Mouse (Mus musculus): ENCODE measurements at regions not wholly inside any gene's neighbourhood (a gene's known extent, or its start where the extent isn't known, plus 50 kb on each side); places are given as distances from the start of the nearest gene placed in this dataset.

DNA sequence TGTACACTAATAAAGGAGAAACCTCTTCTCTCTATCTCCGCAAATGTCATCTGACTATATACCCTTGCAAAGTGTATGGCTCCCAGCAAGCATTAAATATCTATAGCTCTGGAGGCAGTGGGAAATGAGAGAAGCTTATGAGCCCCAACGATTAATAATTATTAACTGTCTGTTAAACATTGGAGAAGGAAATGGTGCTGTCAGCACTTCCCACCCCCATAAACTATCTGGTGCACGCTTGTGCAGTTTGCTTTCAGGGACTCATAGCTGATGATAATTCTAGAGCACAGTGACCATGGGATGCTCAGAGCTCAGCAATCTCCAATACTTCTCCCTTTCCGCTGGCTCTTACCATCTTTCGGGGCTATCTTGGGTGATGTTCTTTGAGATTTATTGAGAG lies 541.2 kb downstream of the Grxcr1 start:
- no peak for DNase-seq

DNA sequence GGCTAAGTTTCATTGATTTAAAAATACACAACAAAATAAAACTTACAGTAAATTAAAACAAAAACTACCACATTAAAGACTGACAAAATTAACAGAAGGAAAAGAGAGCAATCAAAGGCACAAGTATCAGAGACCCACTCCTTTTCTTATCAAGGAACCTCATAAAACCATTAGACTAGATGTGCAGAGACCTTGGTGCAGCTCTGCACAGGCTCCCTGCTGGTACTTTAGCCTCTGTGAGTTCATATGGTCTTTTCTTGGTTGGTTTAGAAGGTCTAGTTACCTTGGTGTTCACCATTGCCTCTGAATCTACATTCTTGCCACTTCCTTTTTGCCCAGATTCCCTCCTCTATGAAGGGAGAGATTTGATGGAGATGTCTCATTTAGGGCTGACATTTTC lies 544.2 kb downstream of the Grxcr1 start:
- no peak for DNase-seq

DNA sequence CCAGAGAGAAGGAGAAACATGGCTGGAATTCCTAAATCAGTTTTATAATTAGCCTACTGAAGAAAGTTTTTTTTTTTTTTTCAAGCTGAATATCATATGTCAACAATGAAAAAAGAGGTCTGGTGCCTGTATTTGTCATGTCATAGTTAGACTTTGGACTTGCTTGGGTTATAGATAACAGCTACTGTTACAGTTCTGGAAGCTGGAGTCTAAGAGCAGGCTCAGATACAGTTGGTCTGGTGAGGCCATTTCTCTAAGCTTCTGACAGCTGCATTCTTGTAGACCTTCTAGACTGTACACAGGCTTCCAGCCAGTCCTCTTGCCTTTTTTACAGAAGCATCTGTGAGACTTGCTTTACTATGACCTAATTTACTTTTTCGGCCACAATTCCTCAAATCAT lies 546.9 kb downstream of the Grxcr1 start:
- DNase-seq, result no peak

DNA sequence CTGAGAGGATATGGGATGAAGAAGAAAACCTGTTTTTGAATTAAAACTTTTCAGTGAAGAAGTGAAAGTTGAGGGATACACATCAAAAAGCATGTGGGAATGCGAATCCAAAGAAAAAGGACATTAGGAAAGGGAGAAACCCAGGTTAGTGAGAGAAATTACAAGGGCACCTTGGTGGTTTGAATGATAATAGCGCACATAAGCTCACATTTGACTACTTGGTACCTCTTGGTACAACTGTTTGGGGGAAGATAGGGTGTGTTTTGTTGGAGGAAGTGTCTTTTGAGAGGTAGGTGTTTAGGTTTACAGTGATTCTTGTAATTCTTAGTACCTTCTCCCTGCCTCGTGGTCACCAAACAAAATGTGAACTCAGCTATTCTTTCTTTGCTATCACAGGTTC lies 560.8 kb downstream of the Grxcr1 start:
- no peak for DNase-seq

DNA sequence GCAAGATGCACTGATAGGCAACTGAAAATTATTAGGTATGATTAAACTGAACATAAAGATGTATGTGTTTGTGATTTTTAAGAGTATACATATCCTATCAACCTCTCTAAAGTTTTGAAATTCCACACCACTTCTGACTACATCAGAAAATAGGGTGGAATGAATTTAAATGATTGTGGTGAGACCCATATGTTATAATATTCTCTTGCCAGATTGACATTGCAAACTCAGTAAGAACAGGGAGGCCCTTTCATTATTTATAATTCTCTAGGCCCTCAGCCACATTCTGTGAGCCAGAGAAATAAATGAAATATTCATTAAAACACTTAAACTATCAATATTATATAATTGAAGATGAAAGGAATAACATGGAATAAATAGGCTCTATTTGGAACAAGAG lies 586.8 kb downstream of the Grxcr1 start:
- no peak for DNase-seq

DNA sequence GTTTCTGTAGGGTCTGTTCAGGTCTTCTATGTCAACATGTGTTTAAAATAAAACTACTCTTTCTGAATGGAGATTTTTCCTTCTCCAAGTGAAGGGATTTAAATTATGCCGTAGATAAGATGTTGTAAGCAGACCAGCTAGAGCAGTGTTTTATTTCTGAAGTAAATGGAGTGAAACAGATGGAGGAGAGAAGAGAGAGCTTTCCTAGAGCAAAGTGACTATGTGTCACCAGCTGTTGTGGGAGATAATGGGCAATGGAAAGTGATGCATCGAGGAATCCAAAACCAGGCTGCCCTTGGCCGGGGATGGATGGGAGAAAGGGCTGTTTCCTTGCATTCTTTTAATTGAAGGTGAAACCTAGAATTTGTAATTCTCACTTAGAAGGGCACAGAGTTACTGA lies 603.8 kb downstream of the Grxcr1 start:
- DNase-seq, result no peak

DNA sequence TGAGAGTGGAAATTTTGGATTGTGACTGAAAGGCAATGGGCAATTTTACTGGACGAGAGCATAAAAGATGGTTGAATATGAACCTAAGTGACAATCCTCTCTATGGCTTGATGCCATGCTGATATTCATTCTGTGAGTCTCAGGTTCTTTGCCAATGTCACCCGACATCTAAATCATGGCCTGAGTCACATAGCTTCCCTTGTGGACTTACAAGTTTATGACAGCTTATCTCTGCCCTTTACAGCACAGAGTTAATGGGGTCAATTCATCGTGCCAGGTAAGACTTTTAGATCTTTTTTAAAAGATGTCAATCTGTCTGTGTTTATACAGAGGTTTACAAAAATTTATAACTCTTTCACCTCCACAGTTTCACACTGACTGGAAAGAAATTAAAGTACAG lies 641.2 kb downstream of the Grxcr1 start:
- no peak for DNase-seq

DNA sequence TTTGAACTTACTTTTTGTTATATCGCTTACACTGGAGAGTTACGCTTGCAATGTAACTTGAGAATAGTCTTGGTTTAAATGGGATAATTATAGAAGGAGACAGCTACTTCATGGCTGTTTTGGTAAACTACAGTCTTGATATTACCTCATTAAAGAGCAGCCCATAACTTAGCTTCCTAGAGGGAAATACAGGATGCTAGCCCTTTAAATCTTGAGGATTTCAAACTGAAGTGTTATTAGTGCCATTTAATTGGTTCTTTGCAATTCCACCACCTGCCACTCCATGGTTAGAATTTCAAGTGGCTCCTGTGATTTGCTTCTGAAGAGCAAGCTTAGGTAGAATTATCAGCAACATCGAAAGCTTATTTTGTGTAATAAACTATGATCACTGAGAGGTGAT lies 640.1 kb downstream of the Kctd8 start:
- no peak for DNase-seq

DNA sequence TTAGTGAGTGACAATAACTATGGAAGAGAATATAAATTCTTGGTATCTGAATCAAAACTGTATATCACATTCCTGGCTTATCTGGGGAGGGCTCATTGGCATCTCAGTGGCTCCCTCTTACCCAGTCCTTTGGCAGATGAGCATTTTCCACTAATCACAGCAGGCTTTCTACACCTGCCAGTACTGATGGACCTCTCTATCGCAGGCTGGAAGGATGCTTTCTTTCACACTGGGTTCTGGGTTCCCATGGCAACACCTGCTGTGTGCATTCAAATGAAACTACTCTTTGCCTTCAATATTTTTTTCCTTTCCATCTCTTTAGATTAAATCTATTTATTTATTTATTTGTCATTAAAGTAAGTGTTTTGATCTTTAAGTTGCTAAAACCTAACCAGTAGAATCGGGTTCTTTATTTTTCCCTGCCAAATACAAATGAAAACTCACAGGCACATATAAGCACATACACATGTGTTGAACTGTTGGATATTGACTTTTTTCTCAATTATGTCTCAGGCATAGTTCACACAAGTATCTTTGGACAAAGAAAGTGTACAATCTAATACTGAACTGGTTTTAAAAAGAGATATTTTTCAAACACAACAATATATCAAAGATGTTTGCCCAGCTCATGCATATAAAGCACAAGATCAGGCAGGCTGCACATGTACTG lies 635.9 kb downstream of the Kctd8 start:
- peak; percentile 19 to 27 for DNase-seq

DNA sequence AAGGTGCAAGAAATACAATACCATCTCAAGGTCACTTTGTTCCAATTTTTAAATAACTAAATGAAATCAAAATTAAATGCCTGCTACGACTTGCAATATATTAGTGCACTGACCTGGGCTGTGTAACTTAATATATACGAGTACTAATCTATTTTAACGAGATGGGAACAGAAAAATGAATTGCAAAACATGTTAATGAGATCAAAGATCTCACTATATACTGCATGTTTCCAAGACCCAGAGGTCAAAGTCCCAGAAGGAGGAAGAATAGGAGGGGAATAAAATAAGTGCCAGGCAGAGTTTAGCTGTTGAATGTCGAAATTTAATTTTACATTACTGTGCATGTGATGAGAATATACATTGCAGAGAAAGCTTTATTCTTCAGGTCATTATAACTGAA lies 614.7 kb downstream of the Kctd8 start:
- DNase-seq, result no peak

DNA sequence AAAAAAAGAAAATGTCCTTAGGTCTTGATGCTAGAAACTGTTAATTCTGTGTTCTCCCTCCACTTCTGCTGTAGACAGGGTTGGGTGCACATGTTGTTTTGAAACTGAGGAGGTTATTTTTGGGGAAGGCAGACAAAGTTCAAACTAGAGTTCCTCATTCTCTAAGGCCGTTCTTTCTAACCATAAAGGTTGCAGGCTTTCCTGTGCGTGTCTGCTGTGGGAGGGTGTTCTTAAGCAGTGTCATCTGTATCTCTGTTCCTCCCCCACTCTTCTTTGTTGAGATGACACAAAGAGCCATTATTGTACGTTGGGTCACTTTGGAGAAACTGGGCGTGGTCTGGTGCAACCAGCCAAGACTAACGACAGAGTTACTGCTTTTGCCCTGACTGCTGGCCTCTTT lies 606.3 kb downstream of the Kctd8 start:
- DNase-seq, result no peak

DNA sequence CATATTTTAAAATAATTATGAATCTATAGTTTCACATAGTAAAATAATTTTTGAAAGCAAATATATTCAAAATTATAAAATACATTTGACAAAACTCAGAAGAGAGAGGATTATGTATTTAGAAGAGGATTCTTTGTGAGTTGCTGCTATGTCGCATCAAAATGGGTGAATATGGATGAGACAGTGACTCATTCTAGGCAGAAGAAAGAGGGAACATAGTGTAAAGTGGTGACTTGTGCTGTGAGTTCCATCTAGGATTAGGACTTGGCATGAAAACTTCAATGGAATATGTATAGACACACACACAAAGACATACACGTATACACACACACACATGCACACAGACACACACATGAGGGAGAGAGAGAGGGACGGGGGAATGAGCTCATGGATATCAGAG lies 591.0 kb downstream of the Kctd8 start:
- DNase-seq, result no peak

DNA sequence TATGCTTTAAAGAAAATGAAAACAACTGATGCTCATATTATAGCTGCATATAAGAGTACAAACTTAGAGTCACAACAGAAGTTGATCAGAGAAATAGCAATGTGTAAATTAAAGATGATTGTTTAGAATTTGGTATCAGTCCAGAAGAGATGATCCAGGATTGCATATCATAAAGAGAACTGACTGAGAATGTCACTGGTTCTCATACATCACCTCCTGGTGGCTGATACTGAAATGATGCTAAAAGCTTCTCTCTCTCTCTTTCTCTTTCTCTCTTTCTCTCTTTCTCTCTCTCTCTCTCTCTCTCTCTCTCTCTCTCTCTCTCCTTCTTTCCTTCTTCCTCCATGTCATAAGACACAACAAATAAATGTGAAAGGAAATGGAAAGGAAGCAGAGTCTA lies 588.5 kb downstream of the Kctd8 start:
- DNase-seq, result no peak
